Mouse (Mus musculus): ENCODE measurements around the gene Efr3b. TPM values are rescaled to one million over a fixed set of nuclear protein-coding genes. Genes with fewer than 3 reads are reported as not detected.

Gene Efr3b
- polyA plus RNA-seq, 1 experiment from 2014 or later = 24.5 TPM

- Histone ChIP-seq H3K4me2 (no peak overlapping the region), H3K36me3 (replicated peaks) (0 out of 2 replicates have a peak, but pooled peaks cover 5% of the 10 kb centered on the region), H3K9ac (no peak overlapping the region), H3K4me3 (replicated peaks) (no peak overlapping the region), H3K4me1 (peaks cover 19% of the 10 kb centered on the region), H3K27ac (no peak overlapping the region), H3K9me3 (no peaks in the 10 kb centered on the region), H3K27me3 (no peaks in the 10 kb centered on the region)
- 84% methylated on average over 3 of the region's 3 CpGs for WGBS
- ATAC-seq (ENCODE audit: low FRiP score) = no peak
Observed at GRCm38 (mm10) chr12:3919423-3919822, 119.3 kb downstream of the Efr3b start.

DNA sequence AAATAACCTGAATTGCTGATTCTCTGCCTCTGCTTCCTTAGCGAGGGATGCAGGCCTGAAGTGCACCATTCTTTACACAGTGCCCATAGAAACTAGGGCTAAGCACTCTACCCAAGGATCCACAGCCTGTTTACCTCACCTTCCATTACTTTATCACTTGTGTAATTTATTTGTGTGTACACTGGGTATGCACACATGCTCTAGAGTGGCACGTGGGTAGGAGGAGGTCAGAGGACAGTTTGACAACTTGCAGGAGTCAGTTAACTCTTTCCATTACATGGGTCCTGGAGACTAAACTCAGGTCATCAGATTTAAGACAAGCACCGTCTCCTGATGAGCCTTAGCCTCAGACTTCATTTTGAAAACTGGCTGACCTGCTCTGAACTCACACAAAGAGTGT, 120.1 kb downstream of the Efr3b start:
- no peak overlapping the region for H3K27ac ChIP-seq
- 79% methylated on average over 3 of the region's 3 CpGs for WGBS
- ATAC-seq (ENCODE audit: low FRiP score) = no peak
- H3K9me3 ChIP-seq = no peaks in the 10 kb centered on the region
- 0 out of 2 replicates have a peak, but pooled peaks cover 5% of the 10 kb centered on the region for H3K36me3 ChIP-seq (replicated peaks)
- H3K27me3 ChIP-seq = no peaks in the 10 kb centered on the region
- peaks cover 19% of the 10 kb centered on the region for H3K4me1 ChIP-seq
- H3K4me3 ChIP-seq (replicated peaks) = no peak overlapping the region
- no peak overlapping the region for H3K4me2 ChIP-seq
- no peak overlapping the region for H3K9ac ChIP-seq

DNA sequence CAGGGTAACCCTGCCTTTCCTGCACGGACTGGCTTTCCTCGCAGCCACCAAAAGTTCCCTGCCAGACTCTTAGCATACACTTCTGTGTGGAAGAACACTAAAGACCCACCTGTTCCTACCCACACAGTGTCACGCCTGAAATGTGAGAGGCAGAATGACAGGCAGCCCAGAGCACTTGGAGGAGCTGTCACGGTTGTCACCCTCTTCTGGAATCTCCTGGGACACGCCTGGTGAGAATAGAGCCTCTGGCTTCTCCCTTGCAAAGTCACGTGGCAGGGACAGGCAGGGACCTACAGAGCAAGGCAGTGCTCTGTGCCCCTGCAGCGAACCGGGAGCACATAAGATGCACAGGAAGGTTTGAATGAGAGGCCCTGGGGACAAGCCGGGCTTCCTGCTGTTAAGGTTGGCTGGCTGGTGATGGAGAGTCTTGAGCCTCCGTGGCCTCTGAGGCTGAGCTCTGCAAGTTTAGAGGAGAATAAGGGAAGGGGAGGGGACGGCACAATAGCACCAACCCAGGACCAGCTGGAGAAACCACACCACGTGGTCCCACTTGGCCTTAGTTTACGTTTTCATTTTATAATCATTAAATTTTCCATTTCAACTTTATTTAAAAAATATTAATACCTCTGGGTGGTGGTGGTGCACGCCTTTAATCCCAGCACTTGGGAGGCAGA, 120.9 kb downstream of the Efr3b start:
- no peak overlapping the region for H3K27ac ChIP-seq
- no peak overlapping the region for H3K4me2 ChIP-seq

GRCm38 (mm10) chr12:3915852-3916251, 122.9 kb downstream of the Efr3b start:
- whole genome bisulfite sequencing = 86% methylated on average over 3 of the region's 3 CpGs
- Histone ChIP-seq H3K27me3 (no peaks in the 10 kb centered on the region), H3K27ac (no peak overlapping the region), H3K36me3 (replicated peaks) (peaks cover 10% of the 10 kb centered on the region; the same call in 1 of the 2 replicates), H3K9me3 (no peaks in the 10 kb centered on the region), H3K4me3 (replicated peaks) (no peak overlapping the region), H3K4me2 (no peak overlapping the region), H3K4me1 (peaks cover 14% of the 10 kb centered on the region), H3K9ac (no peak overlapping the region)
- ATAC-seq (ENCODE audit: low FRiP score) = no peak

More for the DNA sequence above, 120.9 kb downstream of the Efr3b start:
- Histone ChIP-seq H3K36me3 (replicated peaks) (0 out of 2 replicates have a peak, but pooled peaks cover 5% of the 10 kb centered on the region), H3K27me3 (no peaks in the 10 kb centered on the region), H3K4me1 (peaks cover 19% of the 10 kb centered on the region), H3K9ac (no peak overlapping the region), H3K4me3 (replicated peaks) (no peak overlapping the region), H3K9me3 (no peaks in the 10 kb centered on the region)
- WGBS = 24% methylated on average over 14 of the region's 14 CpGs
- ATAC-seq (ENCODE audit: low FRiP score) = peak; percentile 42; the same call in 1 of the 2 replicates

Other genes with a start within 250 kb of the Efr3b start
- gene Dnmt3a, start 232.9 kb downstream of the Efr3b start, polyA plus RNA-seq (2016; fragmentation: Nextera tagmentation; extraction: Ambion mirVana) = 139 and 146 TPM in 2 replicates
- 7.3 and 8.8 TPM in 2 replicates for gene Pomc, start 84.0 kb downstream of the Efr3b start, polyA plus RNA-seq (2016; fragmentation: Nextera tagmentation; extraction: Ambion mirVana)
- 11.3 and 13.3 TPM in 2 replicates for gene Dnajc27, start 43.7 kb upstream of the Efr3b start, polyA plus RNA-seq (2016; fragmentation: Nextera tagmentation; extraction: Ambion mirVana)
- 8.0 and 8.1 TPM in 2 replicates for gene Adcy3, start 94.2 kb upstream of the Efr3b start, polyA plus RNA-seq (2016; fragmentation: Nextera tagmentation; extraction: Ambion mirVana)
- gene Ptrhd1, start 195.1 kb upstream of the Efr3b start, polyA plus RNA-seq (2016; fragmentation: Nextera tagmentation; extraction: Ambion mirVana) = 5.4 and 5.7 TPM in 2 replicates
- gene Cenpo, start 195.4 kb upstream of the Efr3b start, polyA plus RNA-seq (2016; fragmentation: Nextera tagmentation; extraction: Ambion mirVana) = 16.3 and 17.7 TPM in 2 replicates

Data from forebrain, embryonic 12.5 days (tissue).